In the genomic region with DNA sequence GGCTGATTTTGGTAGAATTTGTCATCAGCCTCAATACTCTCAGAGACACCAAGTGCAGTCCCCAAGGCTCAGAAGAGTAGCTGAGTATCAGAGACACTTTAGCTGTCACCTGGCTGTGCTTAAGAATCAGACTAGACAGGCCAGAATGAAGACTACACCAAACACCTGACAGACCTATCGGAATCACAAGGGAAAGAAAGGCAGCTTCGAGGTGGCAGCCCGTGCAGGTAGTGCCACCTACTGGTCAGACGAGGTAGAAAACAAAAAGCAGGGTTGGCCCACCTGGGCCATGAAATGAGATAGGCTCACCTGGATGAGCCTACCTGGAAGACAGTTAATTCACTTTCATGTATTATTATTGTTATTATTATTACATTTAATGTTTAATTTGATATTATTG, we compare ENCODE assay signal across 7 mouse cellular contexts.
DNase-seq lines count a peak whose midpoint lies in the region; ATAC-seq and TF ChIP-seq lines count a peak whose summit lies in the region.

No protein-coding gene starts in this region.

- DNase-seq in left cerebral cortex, postnatal 4 days = peak; percentile 39
- DNase-seq in left cerebral cortex, postnatal 36 days (ENCODE audit: low spot score in 2 of 2) = no peak
- DNase-seq in G1E (ENCODE audit: low spot score) = peak; percentile 5
- peak; percentile 66 for DNase-seq in brain, embryonic 14.5 days (ENCODE audit: low read depth)
- DNase-seq in limb, embryonic 11.5 days (ENCODE audit: low spot score) = peak; percentile 77
- peak; percentile 52 for DNase-seq in neural tube, embryonic 10.5 days (ENCODE audit: extremely low spot score, low spot score)

- no peaks in the 10 kb centered on the region for H3K4me1 ChIP-seq in G1E (ENCODE audit: insufficient read depth, low read depth, low read length)
- H3K4me1 ChIP-seq in limb, embryonic 11.5 days (ENCODE audit: control insufficient read depth, insufficient read depth, low read length) = no peaks in the 10 kb centered on the region

- no peaks in the 10 kb centered on the region for H3K27me3 ChIP-seq in G1E (ENCODE audit: insufficient read depth, low read length)
- no peaks in the 10 kb centered on the region for H3K27me3 ChIP-seq in limb, embryonic 11.5 days (ENCODE audit: control insufficient read depth, insufficient read depth, low read length)

- H3K4me3 ChIP-seq in G1E (ENCODE audit: low read depth, low read length) = no peak overlapping the region
- no peak overlapping the region for H3K4me3 ChIP-seq in limb, embryonic 11.5 days (ENCODE audit: low read depth, low read length)

- WGBS in limb, embryonic 11.5 days = 4% methylated on average over 4 of the region's 4 CpGs

- intact Hi-C loops in left cerebral cortex, postnatal 4 days (cut with DNase I) = loop anchor here (5.0 to 10.0 kb wide), 2 partner anchors 254 to 312 kb away; a partner anchor contains a TSS
- intact Hi-C loops in left cerebral cortex, postnatal 36 days (cut with DNase I) = loop anchor here (1.0 to 2.0 kb wide), 2 partner anchors 252 to 314 kb away; a partner anchor contains a TSS

- H3K36me3 ChIP-seq in G1E (replicated peaks) = no peaks in the 10 kb centered on the region
- no peaks in the 10 kb centered on the region for H3K36me3 ChIP-seq in limb, embryonic 11.5 days (ENCODE audit: control insufficient read depth, insufficient read depth, low read length)

- H3K4me2 ChIP-seq in limb, embryonic 11.5 days (ENCODE audit: low read depth, severe bottlenecking) = no peak overlapping the region

- TF ChIP-seq POLR2A in brain, embryonic 14.5 days (IDR thresholded peaks at IDR 0.05; ENCODE audit: borderline replicate concordance, extremely low read depth, insufficient read depth, insufficient read length, poor library complexity, severe bottlenecking) = no peak

- peak; percentile 22; the same call in 1 of the 2 replicates for ATAC-seq in G1E (ENCODE audit: extremely low read depth, insufficient number of reproducible peaks, low FRiP score, poor library complexity, severe bottlenecking)
- ATAC-seq in hematopoietic stem cell, adult 5-6 weeks (replicated peaks in 1 of 2; ENCODE audit: insufficient read depth in 1 of 2, low FRiP score in 2 of 2, low TSS enrichment in 1 of 2, low read depth in 1 of 2, poor library complexity in 2 of 2, severe bottlenecking in 2 of 2) = peak; percentile 68 to 70
- ATAC-seq in limb, embryonic 11.5 days (ENCODE audit: insufficient number of reproducible peaks, low FRiP score, low TSS enrichment, low read depth) = peak; percentile 44; the same call in 1 of the 2 replicates

- no peak overlapping the region for H3K27ac ChIP-seq in limb, embryonic 11.5 days (replicated peaks; ENCODE audit: low read depth, low read length)

- no peaks in the 10 kb centered on the region for H3K9me3 ChIP-seq in G1E (replicated peaks)
- no peaks in the 10 kb centered on the region for H3K9me3 ChIP-seq in limb, embryonic 11.5 days (ENCODE audit: control insufficient read depth, low read length)

- H3K9ac ChIP-seq in limb, embryonic 11.5 days (ENCODE audit: low read length) = no peak overlapping the region

- peak; percentile 31 for TF ChIP-seq CTCF in G1E (IDR thresholded peaks at IDR 0.05; ENCODE audit: low read depth, low read length)
- TF ChIP-seq CTCF in brain, embryonic 14.5 days (IDR thresholded peaks at IDR 0.05; ENCODE audit: borderline replicate concordance, extremely low read depth, insufficient read depth, insufficient read length) = peak; percentile 90

Comparison
In these comparisons a context has a peak if more than half of its experiments do, and no peak if none do; other contexts are left out.
1. DNase-seq: peak in left cerebral cortex, postnatal 4 days (single experiment), G1E (single experiment), brain, embryonic 14.5 days (single experiment), limb, embryonic 11.5 days (single experiment) and neural tube, embryonic 10.5 days (single experiment); none in left cerebral cortex, postnatal 36 days (0 of 2).
2. Peak in every context shown above with its lines, with median percentiles within 50 percentile points of each other: ATAC-seq.